Mouse (Mus musculus) urinary bladder, postnatal 0 days (tissue): ENCODE measurements around the gene Clic4. TPM values are rescaled to one million over a fixed set of nuclear protein-coding genes. Genes with fewer than 3 reads are reported as not detected.

ENCODE experiments used
- polyA plus RNA-seq: library from polyadenylated mRNA; unstranded; fragments of >200 nt; fragmentation: Nextera tagmentation; extraction: Ambion mirVana; gene quantifications from 2 replicates; pipeline ENCODE4 v1.2.1, GENCODE M21; 2015

Gene Clic4
- polyA plus RNA-seq, result 162 and 174 TPM in 2 replicates

GRCm38 (mm10) chr4:135272640-135273306 lies at the start of gene Clic4:
TSS of gene Clic4 (minus strand) at chr4:135272814.

Other genes starting within 250 kb of the Clic4 start
- gene Runx3, start 152.2 kb downstream of the Clic4 start, polyA plus RNA-seq, result 0.07 and 0.21 TPM in 2 replicates
- 94.4 and 139 TPM in 2 replicates for gene Srrm1, start 80.5 kb upstream of the Clic4 start, polyA plus RNA-seq
- gene Ncmap, start 125.4 kb upstream of the Clic4 start, polyA plus RNA-seq, result 9.3 and 9.7 TPM in 2 replicates
- 13.2 and 14.6 TPM in 2 replicates for gene Rcan3, start 161.0 kb upstream of the Clic4 start, polyA plus RNA-seq
- gene Stpg1, start 222.0 kb upstream of the Clic4 start, polyA plus RNA-seq, result 1.1 and 1.2 TPM in 2 replicates
- 11.4 and 12.3 TPM in 2 replicates for gene Nipal3, start 222.2 kb upstream of the Clic4 start, polyA plus RNA-seq